Mouse (Mus musculus) erythroblast, embryonic 14.5 days (primary cell): ENCODE data around the gene Nlrp6.

Experiments used
- GATA1 ChIP-seq: IDR thresholded peaks from 2 replicates; pipeline ENCODE4 v1.6.1; 2012; ENCODE audit warnings: low read length, inconsistent platforms, mixed read lengths
- TAL1 ChIP-seq: IDR thresholded peaks from 3 replicates; pipeline ENCODE4 v1.6.1; 2012; ENCODE audit warnings: low read length, inconsistent platforms, mixed read lengths

GRCm38 (mm10) chr7:140945247-140945646, 24.5 kb downstream of the Nlrp6 start:
- no peak for TF ChIP-seq GATA1
- TF ChIP-seq TAL1, result no peak
